Mouse (Mus musculus) ES-E14 (cell line): ENCODE results near the gene Clybl. TPM values are rescaled to one million over a fixed set of nuclear protein-coding genes. Genes with fewer than 3 reads are reported as not detected.

ENCODE experiments used
- DNase-seq: peaks from one replicate; pipeline ENCODE4 v3.0.0-alpha.2; 2013; ENCODE audit warnings: low read depth, low spot score
- H3K27ac ChIP-seq: 2 replicates; pipeline ENCODE4 v1.5.1; 2012; ENCODE audit warnings: low read depth, mild to moderate bottlenecking, low read length, moderate library complexity, mixed read lengths; ENCODE audit not compliant: poor library complexity, insufficient read depth, severe bottlenecking
- H3K36me3 ChIP-seq: 2 replicates; pipeline ENCODE4 v1.6.1; 2012; ENCODE audit warnings: mild to moderate bottlenecking, low read length, moderate library complexity, mixed read lengths; ENCODE audit not compliant: control insufficient read depth, poor library complexity, insufficient read depth, severe bottlenecking
- H3K4me1 ChIP-seq, 2 experiments: fragments of 150-350 bp in 1 of 2; sonication (generic) in 1 of 2; 2 replicates each; pipeline ENCODE4 v1.6.1; 2012; ENCODE audit warnings: low read length in 2 of 2, mild to moderate bottlenecking in 1 of 2, mixed read lengths in 1 of 2; ENCODE audit not compliant: control insufficient read depth in 2 of 2, insufficient read depth in 2 of 2, poor library complexity in 1 of 2
- H3K4me3 ChIP-seq, 2 experiments: fragments of 150-350 bp in 1 of 2; sonication (generic) in 1 of 2; 2 replicates each; pipeline ENCODE4 v1.5.1; 2012; ENCODE audit warnings: low read length in 2 of 2, low read depth in 1 of 2, mild to moderate bottlenecking in 1 of 2, mixed read lengths in 1 of 2; ENCODE audit not compliant: insufficient read depth in 1 of 2, poor library complexity in 1 of 2, severe bottlenecking in 1 of 2
- H3K9ac ChIP-seq: 2 replicates; pipeline ENCODE4 v1.6.1; 2012; ENCODE audit warnings: low read depth, mild to moderate bottlenecking, low read length, mixed read lengths; ENCODE audit not compliant: poor library complexity, insufficient read depth, severe bottlenecking
- H3K9me3 ChIP-seq: fragments of 150-350 bp; sonication (generic); 2 replicates; pipeline ENCODE4 v1.6.1; 2012; ENCODE audit warnings: low read depth, mild to moderate bottlenecking, low read length; ENCODE audit not compliant: control insufficient read depth, insufficient read depth
- CHD2 ChIP-seq: IDR thresholded peaks from 2 replicates; pipeline ENCODE4 v1.6.1; 2014; ENCODE audit warnings: mild to moderate bottlenecking, low read depth, low read length, inconsistent platforms
- HCFC1 ChIP-seq: IDR thresholded peaks from 2 replicates; pipeline ENCODE4 v1.6.1; 2012; ENCODE audit warnings: low read length, inconsistent platforms, borderline replicate concordance; ENCODE audit not compliant: insufficient read depth
- MAFK ChIP-seq: IDR thresholded peaks from 2 replicates; pipeline ENCODE4 v1.6.1; 2014; ENCODE audit warnings: mild to moderate bottlenecking, low read depth, low read length, inconsistent platforms; ENCODE audit not compliant: insufficient read depth
- ZC3H11A ChIP-seq: IDR thresholded peaks from 2 replicates; pipeline ENCODE4 v1.6.1; 2012; ENCODE audit warnings: low read depth, mild to moderate bottlenecking, inconsistent platforms, low read length, borderline replicate concordance
- ZNF384 ChIP-seq: IDR thresholded peaks from 2 replicates; pipeline ENCODE4 v1.6.1; 2012; ENCODE audit warnings: low read depth, low read length, inconsistent platforms
- in situ Hi-C, 2 experiments: fragments of 600-800 bp; cut with MboI; formaldehyde crosslinking; loops; one replicate each; pipeline ENCODE4 v1.15.1; 2025; ENCODE audit warnings: low sequenced_read_pairs in 2 of 2, inconsistent platforms in 1 of 2; ENCODE audit not compliant: unreplicated experiment in 2 of 2
- total RNA-seq: library from RNA; depleted of rRNA; stranded (reverse); fragments of 300-350 nt; gene quantifications from 2 replicates; pipeline ENCODE4 v1.2.3, GENCODE M21; 2012

The Clybl gene
- total RNA-seq, 1 experiment: 2.6 TPM

DNA sequence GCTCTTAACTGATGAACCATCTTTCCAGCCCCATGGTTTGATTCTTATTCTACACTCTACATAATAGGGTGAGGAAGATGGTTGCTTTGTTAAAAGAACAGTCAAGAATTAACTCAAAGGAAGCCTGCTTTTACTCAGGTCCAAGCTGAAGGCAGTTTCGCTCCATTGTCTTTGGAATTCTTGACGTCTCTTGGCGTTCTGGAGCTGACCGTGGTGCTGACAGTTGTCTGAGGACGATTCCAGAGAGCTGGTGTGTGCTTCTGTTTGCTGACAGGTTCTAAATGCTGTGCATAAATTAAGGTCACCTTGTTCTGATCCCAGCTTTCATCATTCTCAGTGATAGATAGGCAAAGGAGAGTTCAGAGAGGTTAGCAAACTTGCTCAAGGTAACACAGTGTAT, 140.6 kb downstream of the Clybl start:
- Histone ChIP-seq H3K9me3 (no peaks in the 10 kb centered on the region), H3K36me3 (no peaks in the 10 kb centered on the region), H3K27ac (no peak overlapping the region), H3K9ac (no peak overlapping the region), H3K4me3 (no peak overlapping the region), H3K4me1 (peaks cover 0 to 2% of the 10 kb centered on the region in 2 experiments; a peak in 1 of 4 replicates)
- peak; percentile 71 for DNase-seq
- in situ Hi-C loops: no loop called here
- TF ChIP-seq ZNF384: no peak

DNA sequence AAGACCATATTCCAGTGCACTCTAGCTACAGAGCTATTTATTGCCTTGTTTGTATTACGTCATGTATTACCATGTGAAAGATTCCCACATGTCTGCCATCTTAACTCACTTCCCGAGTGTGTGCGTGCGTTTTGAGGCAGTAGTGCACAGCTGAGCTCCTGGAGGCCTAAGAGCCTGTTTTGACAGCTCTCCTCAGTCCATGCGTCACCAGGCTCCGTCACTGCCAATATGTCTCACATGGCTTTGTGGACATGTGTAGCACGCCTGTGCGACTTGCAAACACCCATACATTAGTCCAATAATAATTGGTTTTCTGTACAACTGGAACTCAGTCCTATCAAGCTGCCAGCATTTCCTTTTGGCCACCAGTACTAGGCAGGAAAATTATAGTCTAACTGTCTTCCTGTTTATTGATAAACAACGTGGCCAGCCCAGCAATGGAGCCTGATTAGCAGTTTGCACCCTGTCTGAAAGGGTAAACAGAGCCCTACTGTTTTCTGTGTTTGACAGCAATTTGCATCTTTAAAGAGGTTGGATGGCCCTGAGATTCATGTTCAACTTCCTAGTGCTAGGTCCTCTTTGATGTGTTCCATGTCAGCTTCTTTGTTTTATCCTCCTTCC, 142.4 kb downstream of the Clybl start:
- Histone ChIP-seq H3K27ac (no peak overlapping the region), H3K36me3 (no peaks in the 10 kb centered on the region), H3K4me1 (peaks cover 0 to 2% of the 10 kb centered on the region in 2 experiments; a peak in 1 of 4 replicates), H3K9ac (no peak overlapping the region), H3K9me3 (no peaks in the 10 kb centered on the region), H3K4me3 (no peak overlapping the region)
- no peak for DNase-seq
- no peak for TF ChIP-seq MAFK
- no peak for TF ChIP-seq CHD2
- no peak for TF ChIP-seq ZC3H11A
- TF ChIP-seq ZNF384: no peak
- no peak for TF ChIP-seq HCFC1
- in situ Hi-C loops: no loop called here

- Histone ChIP-seq H3K4me1 (peaks cover 5 to 19% of the 10 kb centered on the region in 2 experiments; a peak in 3 of 4 replicates), H3K9me3 (no peaks in the 10 kb centered on the region), H3K4me3 (no peak overlapping the region), H3K27ac (no peak overlapping the region), H3K36me3 (no peaks in the 10 kb centered on the region), H3K9ac (no peak overlapping the region)
- in situ Hi-C loops: no loop called here
- no peak for DNase-seq
- TF ChIP-seq ZNF384: no peak
- TF ChIP-seq HCFC1: no peak
Measured at GRCm38 (mm10) chr14:122330136-122330535, 148.6 kb downstream of the Clybl start.

DNA sequence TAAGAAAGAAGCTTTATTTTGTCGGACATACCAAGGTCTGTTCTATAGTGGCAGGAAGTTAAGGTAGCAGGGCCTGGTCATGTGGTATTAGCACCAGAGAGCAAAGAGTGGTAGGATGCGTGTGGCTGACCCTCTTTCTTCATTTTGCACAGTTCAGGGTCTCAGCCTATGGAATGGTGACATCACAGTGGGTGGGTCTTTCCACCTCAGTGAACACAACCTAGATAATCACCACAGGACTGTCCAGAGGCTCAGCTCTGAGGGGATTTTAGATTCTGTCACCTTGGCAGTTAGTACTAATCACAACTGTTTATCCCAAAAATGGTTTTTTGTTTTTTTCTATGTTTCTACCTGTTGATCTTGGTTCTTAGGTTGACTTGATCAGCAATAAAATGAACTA, 149.2 kb downstream of the Clybl start:
- H3K36me3 ChIP-seq: no peaks in the 10 kb centered on the region
- no peak for DNase-seq
- H3K9me3 ChIP-seq: no peaks in the 10 kb centered on the region
- H3K9ac ChIP-seq: no peak overlapping the region
- in situ Hi-C loops: no loop called here
- TF ChIP-seq MAFK (no peak), HCFC1 (no peak), ZC3H11A (no peak), CHD2 (no peak), ZNF384 (no peak)
- peaks cover 5 to 19% of the 10 kb centered on the region in 2 experiments; a peak in 3 of 4 replicates for H3K4me1 ChIP-seq
- H3K27ac ChIP-seq: no peak overlapping the region
- H3K4me3 ChIP-seq: no peak overlapping the region
